Mouse (Mus musculus) cerebellum, adult 8-10 months (tissue): ENCODE results near the gene Tspan15.

Source experiments
- DNase-seq: peaks from one replicate; pipeline ENCODE4 v3.0.0; 2022

Tspan15 gene

DNA sequence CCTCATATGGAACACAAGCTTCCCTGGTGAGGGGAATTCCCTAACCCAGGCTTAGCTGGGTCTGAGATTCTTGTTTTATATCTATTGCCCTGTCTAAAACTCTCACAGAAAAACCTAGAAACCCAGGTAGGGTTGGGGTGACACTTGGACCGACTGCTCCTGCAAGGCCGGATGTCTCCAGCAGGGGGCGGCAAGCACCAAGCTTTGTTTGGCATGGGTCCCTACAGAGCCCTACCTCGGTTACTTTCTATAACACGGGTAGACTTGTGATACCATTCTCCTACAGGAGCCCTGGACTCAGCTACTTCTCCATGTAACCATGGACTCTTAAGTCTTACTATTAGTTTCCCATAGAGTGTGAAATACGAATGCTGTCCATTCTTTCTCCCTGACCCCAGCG lies 44.2 kb downstream of the Tspan15 start:
- DNase-seq, result peak; percentile 86

DNA sequence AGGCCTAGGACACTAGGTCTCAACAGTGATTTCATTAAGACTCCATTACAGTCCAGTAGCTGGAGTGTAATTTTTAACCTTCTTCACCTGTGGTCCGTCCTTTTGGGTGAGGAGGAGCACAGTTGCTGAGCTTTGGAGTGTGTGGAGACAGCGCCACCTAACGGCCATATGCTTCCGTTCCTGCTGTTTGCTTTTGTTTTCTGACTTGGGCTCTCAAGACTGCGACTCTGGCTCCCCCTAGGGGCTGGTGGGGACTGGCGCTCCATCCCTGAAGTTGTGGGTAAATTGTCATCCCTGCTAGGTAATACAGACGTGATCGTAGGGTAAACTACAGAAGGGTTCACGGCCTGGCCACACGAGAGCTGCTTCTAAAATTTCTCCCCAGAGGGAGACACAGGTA lies 48.0 kb downstream of the Tspan15 start:
- DNase-seq, result peak; percentile 99

DNA sequence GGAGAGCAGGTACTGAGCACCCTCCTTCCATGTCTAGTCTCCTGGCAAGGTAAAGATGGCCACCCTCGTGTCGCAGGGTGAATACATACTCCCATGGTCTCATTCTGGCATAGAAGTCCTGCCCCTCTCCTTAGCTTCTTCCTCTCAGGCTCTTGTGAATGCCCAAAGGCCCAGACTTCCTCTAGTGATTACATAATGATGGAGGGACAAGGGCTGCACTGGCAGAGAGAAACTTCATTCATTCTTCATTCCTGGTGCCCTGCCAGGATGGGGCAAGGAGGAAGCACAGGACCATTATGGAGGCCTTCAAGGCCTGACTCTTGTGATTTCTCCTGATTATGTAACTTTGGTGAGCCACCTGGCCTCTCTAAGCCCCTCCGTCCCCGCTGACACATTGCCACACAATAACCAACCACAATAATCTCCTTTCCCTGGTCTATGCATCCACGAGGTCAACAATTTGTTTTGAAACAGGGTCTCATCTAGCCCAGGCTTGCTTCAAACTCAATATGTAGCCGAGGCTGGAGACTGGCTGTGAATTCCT lies 48.5 kb downstream of the Tspan15 start:
- no peak for DNase-seq

DNA sequence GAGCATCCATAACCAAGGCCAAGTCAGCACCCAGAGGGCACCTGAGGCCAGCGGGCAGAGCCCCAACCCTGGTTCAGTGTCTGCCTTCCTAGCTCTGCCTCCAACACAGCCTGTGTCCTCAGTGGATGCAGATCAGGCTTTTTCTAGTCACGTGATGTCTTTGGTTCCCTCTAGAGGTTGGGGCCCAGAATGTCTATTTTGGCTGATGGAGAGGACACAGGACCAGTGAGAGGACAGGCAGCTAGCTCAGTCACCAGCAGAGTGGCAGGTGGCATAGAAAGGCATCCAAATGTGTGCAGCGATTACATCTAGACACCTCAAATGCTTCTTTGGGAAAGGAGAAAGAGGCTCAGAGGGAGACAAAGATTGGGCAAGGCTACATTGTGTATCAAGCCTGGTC lies 49.4 kb downstream of the Tspan15 start:
- DNase-seq, result peak; percentile 58

DNA sequence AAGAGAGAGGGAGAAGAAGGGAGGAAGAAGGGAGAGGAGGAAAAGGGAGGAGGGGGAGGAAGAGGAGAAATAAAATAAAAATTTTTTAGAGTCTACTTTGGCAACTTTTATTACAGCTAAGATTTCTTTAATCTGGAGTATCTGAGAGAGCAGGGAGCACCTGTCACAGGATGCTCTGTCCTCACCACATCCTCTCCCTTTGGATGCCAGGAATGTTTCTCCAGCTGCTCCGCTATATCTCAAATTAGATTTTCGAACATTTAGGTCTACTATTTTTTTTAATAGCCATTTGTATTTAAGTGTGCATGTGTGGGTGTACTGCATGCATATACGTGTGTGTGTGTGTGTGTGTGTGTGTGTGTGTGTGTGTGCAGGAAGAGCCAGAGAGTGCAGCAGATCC lies 51.1 kb downstream of the Tspan15 start:
- DNase-seq, result no peak

DNA sequence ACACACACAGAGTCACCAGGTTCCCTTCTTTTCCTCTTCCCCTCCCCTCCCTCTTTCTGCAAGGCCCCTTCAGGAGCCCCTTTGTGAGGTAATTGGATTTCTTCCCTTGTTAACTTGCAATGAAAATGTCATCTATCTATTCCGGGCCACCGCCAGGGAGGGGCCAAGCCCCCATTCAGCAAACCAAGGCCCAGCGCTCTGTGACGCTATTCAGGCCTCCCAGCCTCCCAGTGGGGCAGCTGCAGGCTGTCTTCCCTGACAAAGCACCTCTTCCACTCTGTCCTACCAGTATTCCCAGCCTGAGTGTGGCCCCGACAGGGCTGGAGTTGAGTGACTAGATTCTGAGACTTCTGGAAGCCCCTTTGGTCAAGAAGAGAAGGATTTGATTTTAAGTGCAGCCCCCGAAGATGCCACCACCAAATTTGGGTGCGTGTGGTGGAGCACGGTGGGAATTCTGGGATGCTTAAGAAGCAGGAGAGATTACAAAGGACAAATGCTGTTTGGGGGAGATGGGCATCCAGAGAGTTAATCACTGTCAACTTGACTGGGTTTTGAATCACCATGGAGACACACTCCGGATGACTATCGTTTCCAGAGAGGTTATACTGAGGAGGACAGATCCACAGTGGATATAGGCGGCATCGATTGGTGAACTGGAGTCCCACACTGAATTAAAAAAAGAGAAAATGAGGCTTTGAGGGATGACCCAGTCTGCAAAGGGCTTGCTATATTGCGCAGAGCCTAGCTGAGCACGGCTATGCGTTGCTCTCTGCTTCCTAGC lies 56.3 kb downstream of the Tspan15 start:
- no peak for DNase-seq

DNA sequence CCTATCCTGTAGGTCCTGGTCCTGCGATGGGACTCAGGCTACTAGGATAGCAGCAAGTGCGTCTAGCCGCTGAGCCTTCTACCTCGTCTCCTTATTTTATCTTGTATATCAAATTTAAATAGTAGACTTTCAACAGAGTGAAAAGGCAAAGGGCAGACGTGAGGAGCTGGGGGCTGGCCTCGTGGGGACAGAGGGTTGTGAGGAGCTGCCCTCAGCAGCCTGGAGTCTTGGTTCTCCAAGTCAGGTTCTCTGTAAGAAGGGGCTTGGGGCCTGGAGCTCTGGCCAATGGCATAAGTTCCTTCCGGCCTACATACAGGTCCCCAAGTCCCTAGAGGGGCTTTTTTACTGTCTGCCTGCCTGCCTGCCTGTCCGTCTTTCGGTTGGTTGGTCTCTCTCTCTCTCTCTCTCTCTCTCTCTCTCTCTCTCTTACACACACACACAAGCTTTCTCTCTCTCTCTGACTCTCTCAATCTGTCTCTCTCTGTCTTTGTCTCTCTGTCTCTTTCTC lies 57.1 kb downstream of the Tspan15 start:
- DNase-seq, result no peak

DNA sequence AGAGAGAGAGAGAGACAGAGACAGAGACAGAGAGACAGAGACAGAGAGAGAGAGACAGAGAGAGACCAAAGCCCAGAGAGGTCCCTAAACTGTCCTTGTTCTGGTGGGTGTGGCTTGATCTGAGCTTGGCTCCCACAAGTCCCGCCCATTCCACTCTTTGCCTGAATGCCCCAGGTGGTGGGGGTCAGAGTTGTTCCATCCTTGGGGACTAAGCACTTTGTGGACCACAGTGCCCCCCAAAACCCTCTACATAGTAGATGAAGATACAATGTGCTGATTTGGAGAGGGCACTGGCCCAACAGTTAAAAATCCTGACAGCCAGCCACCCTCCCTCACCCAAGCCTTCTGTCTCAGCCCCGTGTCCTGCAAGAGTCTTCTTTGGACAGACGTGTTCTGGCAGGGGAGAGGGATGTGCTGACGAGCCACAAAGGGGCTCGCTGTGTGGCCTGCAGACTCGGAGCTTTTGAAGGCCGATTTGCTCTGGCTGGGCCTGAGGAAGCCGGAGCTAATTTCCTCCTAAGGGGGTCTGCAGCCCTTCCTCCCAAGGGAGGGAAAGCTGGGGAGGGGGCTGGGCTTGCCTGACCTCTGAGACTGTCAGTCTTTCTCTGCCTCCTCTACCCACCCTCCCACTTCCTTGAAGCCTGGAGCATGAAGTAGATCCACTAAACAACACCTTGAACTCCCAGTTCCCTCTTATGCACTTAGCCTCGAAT lies 58.1 kb downstream of the Tspan15 start:
- no peak for DNase-seq

DNA sequence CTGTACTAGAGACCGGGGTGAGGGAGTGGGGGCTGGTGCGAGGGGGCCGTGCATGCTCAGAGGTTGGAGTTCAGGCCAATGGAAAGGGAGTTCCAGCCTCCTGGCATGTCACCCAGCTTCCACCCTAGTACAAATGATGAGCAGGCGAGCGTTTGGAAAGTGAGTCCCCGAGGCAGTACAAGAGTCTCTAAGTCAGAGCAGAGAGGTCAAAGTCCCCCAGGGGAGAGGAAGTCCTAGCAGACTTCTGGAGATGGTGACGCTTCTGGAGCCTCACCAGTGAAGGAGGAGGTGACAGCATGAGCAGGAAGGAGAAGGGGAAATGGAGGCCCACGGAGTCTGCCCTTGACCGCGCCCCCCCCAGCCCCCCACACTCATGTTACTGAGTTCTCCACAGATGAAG lies 68.6 kb downstream of the Tspan15 start:
- DNase-seq, result no peak

DNA sequence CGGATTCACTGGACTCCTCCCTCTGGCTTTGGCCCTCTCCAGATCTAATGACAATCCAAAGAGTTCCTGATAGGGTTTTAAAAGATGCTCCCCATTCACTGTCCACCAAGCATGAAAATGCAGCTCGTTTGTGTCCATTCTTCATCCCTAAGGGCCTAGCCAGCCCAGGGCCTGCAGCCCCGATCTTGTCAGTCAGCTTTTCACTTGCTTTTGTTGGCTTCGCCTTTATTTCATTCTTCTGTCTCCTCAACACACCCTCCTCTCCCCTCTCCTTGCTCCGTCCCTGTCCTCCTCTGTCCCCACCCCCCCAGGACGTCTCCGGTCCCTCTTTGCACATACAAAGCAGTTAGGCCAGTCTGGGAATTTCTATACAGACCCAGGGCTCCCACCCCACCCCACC lies 81.1 kb downstream of the Tspan15 start:
- DNase-seq, result no peak

DNA sequence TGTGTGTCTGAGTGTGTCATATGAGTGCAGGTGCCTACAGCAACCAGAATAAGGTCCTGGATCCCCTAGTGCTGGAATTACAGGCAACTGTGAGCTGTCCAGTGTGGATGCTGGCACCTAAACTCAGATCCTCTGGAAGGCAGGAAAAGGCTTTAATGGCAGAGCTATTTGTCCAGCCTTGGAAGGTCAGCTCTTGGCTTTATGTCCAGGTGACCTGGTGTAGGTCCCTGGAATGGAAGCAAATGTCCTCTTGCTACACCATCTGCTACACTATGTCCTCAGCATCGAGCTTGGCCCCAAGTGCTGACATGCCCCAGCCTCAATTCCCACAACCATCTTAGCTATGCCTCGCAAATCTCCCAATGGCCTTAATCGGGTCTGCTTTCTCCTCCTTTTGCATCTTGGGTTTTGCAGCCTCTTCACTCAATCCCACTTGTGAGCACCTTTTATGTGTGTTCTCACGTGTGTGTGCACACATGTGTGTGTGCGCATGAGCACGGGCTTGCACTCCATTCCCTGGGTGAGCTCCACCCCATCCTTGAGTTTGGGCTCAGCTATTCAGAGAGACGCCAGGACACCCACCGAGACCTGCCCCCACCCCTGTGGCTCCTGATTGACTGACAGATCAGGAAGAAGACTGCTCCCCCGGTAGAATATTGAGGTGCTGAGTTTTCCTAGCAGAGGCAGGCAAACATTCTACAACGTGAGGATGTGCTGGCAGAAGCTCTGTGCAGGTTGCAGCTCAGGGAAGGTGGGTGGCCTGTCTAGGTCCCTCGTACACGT lies 83.4 kb downstream of the Tspan15 start:
- peak; percentile 15 for DNase-seq

DNA sequence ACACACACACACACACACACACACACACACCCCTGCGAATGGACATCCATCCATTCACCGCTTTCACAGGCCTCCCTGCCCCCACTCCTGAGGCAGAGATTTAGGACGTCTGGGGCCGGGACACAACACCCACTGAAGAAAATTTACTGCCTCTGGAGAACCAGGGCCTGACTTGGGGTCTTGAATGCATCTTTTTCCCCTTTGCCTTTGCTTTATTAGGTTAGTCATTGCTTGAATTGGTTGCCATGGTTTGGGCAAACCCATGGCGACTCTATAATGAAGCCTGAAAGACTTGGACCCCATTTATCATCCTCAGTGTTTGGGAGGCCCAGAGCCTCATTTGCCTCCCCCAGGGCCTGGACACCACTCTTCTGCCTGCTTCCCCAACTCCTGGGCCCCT lies 85.1 kb downstream of the Tspan15 start:
- DNase-seq, result no peak

DNA sequence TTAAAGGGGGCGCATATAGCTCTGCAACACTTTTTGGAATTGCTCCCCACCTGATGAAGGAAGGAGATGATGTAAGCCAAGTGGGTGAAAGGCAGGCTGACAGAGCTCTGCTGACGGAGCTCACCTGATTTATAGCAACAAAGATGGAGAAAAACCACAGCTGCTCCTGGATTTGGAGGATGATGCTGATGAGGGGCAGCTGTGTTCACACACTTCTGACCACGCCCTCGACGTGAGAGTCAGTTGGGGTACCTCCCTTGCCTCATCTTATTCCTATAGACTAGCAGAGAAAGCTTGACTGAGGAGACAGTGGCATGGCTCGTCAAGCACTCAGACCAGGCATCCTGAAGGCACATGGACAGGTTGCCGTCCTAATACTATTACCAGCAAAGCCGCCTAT lies 87.2 kb downstream of the Tspan15 start, which contains the start of gene Fam241b:
Gene Fam241b (minus strand): TSS at position 101 of the 400 bp plus-strand sequence.
- no peak for DNase-seq

DNA sequence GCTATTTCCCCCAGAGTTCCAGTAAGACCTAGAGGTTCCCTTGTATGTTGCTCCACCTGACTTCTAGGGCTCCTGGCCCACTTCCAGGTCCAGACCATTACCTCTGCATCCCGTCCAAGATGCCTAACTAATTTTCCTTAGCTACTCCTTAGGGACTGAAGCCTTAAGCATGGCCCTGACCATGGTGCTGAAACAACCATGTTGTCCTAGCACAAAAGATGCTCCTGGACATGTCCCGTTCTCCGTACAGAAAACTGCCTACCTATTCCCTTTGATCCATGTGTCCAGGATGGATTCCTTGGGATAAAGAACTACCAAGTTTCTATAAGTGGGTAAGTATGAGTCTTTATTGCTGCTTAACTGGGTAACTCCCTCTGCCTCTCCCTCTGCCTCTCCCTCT lies 93.0 kb downstream of the Tspan15 start:
- no peak for DNase-seq

DNA sequence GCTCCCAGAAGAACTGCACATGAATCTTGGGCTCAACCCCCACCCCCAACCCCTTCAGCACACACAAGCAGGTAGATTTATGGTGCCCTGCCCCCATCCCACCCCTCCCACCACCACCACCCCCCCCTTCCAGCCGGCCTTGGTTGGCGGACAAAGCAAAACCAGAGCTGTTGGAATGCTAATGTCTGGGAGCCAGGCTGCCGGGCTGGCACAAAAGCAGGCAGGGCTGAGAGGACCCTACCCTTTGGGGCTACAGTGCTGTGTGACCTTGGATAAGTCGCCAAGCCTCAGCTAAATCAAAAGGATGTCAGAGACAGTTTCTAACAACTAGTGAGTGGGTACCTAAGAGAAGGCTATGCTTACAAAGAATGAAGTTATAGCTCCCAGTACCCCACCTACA lies 93.9 kb downstream of the Tspan15 start:
- no peak for DNase-seq

DNA sequence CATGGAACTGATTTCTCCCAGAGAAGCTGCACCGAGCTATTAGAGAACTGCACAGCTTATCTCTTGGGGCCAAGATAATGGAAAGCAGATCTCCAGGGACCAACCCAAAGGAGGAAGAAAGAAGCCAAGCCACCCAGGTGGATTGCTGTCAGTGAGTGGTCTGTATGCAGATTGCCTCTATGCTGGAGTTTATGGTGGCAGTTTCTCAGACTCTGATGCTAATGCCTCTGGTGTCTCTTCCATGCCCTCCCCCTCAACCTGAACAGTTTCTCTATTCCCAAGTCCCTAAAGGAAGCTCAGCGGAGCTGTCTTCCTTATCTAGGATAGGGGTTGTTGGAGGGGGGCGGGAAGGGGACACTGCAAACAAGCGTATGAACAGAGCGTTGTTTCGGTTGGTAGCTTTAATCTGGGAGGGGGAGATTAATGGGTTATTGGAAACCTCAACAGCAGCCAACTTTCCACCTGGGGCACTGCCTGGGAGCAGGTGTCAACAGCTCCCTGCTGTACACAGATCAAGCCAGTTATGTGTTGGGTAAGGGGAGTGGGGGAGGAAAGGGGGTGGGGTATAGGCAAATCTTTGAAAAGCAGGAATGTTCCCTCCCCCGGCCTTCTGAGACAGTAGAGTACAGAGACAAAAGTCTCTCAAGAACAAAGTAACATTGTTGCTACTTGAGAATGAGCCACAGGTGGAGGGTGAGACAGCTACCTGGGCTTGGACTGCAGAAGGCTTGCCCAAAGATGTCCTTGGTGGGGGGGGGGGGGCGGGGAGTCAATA lies 95.2 kb downstream of the Tspan15 start:
- no peak for DNase-seq
